8 mouse cellular contexts compared by ENCODE assay signal in genomic region chr16:52061015-52061481, GRCm38 (mm10). TPM values are rescaled to one million over a fixed set of nuclear protein-coding genes. Genes with fewer than 3 reads are reported as not detected.
DNase-seq lines count a peak whose midpoint lies in the region; ATAC-seq and TF ChIP-seq lines count a peak whose summit lies in the region.

No protein-coding gene starts in this region.

- H3K4me1 ChIP-seq in kidney, postnatal 0 days (replicated peaks; ENCODE audit: insufficient read depth, low read length): peaks cover 24% of the 10 kb centered on the region
- H3K4me1 ChIP-seq in MEL (ENCODE audit: control insufficient read depth in 1 of 2, insufficient read depth in 2 of 2, low read length in 2 of 2): peaks cover 13 to 21% of the 10 kb centered on the region in 2 experiments
- H3K4me1 ChIP-seq in intestine, postnatal 0 days (replicated peaks; ENCODE audit: control insufficient read depth, insufficient read depth, low read length): 0 out of 2 replicates have a peak, but pooled peaks cover 6% of the 10 kb centered on the region

- H3K9ac ChIP-seq in kidney, postnatal 0 days (ENCODE audit: low read depth, low read length): no peak overlapping the region
- peak overlapping the region; percentile 85 for H3K9ac ChIP-seq in MEL (ENCODE audit: control insufficient read depth, low read depth, low read length, poor library complexity, severe bottlenecking)
- no peak overlapping the region for H3K9ac ChIP-seq in intestine, postnatal 0 days (ENCODE audit: low read depth, low read length)

- H3K4me2 ChIP-seq in kidney, postnatal 0 days (ENCODE audit: low read length): 0 out of 2 replicates have a peak overlapping the region, but pooled peaks have one; percentile 8
- no peak overlapping the region for H3K4me2 ChIP-seq in intestine, postnatal 0 days (replicated peaks; ENCODE audit: low read depth)

- TF ChIP-seq RAD21 in MEL (IDR thresholded peaks at IDR 0.05; ENCODE audit: low read depth, low read length): no peak

- H3K9me3 ChIP-seq in kidney, postnatal 0 days (replicated peaks; ENCODE audit: low read length): no peaks in the 10 kb centered on the region
- H3K9me3 ChIP-seq in MEL (replicated peaks; ENCODE audit: insufficient read depth, low read length): no peaks in the 10 kb centered on the region
- H3K9me3 ChIP-seq in intestine, postnatal 0 days (ENCODE audit: control insufficient read depth): no peaks in the 10 kb centered on the region

- 36% methylated on average over 4 of the region's 4 CpGs for WGBS in kidney, postnatal 0 days
- 70% methylated on average over 4 of the region's 4 CpGs for WGBS in intestine, postnatal 0 days

- no peaks in the 10 kb centered on the region for H3K36me3 ChIP-seq in kidney, postnatal 0 days (ENCODE audit: insufficient read depth, low read length)
- H3K36me3 ChIP-seq in MEL (ENCODE audit: control insufficient read depth in 1 of 2, insufficient read depth in 2 of 2, low read length in 2 of 2): peaks cover 0 to 25% of the 10 kb centered on the region in 2 experiments; a peak in 2 of 4 replicates
- H3K36me3 ChIP-seq in intestine, postnatal 0 days (ENCODE audit: control insufficient read depth, insufficient read depth): no peaks in the 10 kb centered on the region; the same call in 1 of the 2 replicates

- no peak for DNase-seq in kidney, postnatal 0 days (ENCODE audit: low spot score)
- no peak for DNase-seq in kidney, adult 11 months
- peak; percentile 93 for DNase-seq in MEL (ENCODE audit: low read depth, low spot score)
- DNase-seq in gonadal fat pad, adult 2 months (ENCODE audit: low read depth): peak; percentile 62
- DNase-seq in lung, postnatal 25 days (ENCODE audit: low spot score): peak; percentile 73
- no peak for DNase-seq in adrenal gland, postnatal 25 days
- DNase-seq in embryo, embryonic 11 days: no peak

- no peak for TF ChIP-seq CTCF in kidney, postnatal 0 days (IDR thresholded peaks at IDR 0.05; ENCODE audit: low read depth)
- TF ChIP-seq CTCF in MEL (IDR thresholded peaks at IDR 0.05 in 2 of 3, conservative IDR thresholded peaks at IDR 0.05 in 1 of 3; ENCODE audit: control insufficient read depth in 1 of 3, insufficient read depth in 1 of 3, low read depth in 2 of 3, low read length in 3 of 3, poor library complexity in 1 of 3, severe bottlenecking in 1 of 3): no peak
- TF ChIP-seq CTCF in intestine, postnatal 0 days (IDR thresholded peaks at IDR 0.05; ENCODE audit: low read depth): no peak

- peak; percentile 85 to 92 for TF ChIP-seq EP300 in MEL (IDR thresholded peaks at IDR 0.05; ENCODE audit: low read depth in 1 of 2, low read length in 2 of 2)

- H3K4me3 ChIP-seq in kidney, postnatal 0 days (replicated peaks; ENCODE audit: low read depth, low read length): no peak overlapping the region
- H3K4me3 ChIP-seq in MEL (ENCODE audit: control insufficient read depth in 1 of 2, insufficient read depth in 1 of 2, low read depth in 2 of 2, low read length in 2 of 2): peak overlapping the region; percentile 86 to 89
- H3K4me3 ChIP-seq in intestine, postnatal 0 days (ENCODE audit: low read depth, low read length): no peak overlapping the region

- ATAC-seq in kidney, postnatal 0 days (replicated peaks; ENCODE audit: low FRiP score, low read depth): no peak
- no peak for ATAC-seq in intestine, postnatal 0 days

- no peak for TF ChIP-seq POLR2A in MEL (IDR thresholded peaks at IDR 0.05; ENCODE audit: control insufficient read depth in 1 of 2, insufficient read depth in 1 of 2, low read depth in 1 of 2, low read length in 2 of 2, poor library complexity in 1 of 2)

- H3K27ac ChIP-seq in kidney, postnatal 0 days: peak overlapping the region; percentile 50; the same call in 1 of the 2 replicates
- H3K27ac ChIP-seq in MEL (ENCODE audit: control insufficient read depth, low read depth, low read length): peak overlapping the region; percentile 99
- H3K27ac ChIP-seq in intestine, postnatal 0 days (ENCODE audit: low read depth, low read length): no peak overlapping the region

- H3K79me2 ChIP-seq in MEL (ENCODE audit: control insufficient read depth, insufficient read depth, low read length, poor library complexity): peaks cover 2% of the 10 kb centered on the region

- H3K27me3 ChIP-seq in kidney, postnatal 0 days (ENCODE audit: insufficient read depth, low read length): no peaks in the 10 kb centered on the region
- H3K27me3 ChIP-seq in MEL (ENCODE audit: control insufficient read depth in 1 of 2, insufficient read depth in 2 of 2, low read length in 2 of 2): no peaks in the 10 kb centered on the region
- no peaks in the 10 kb centered on the region for H3K27me3 ChIP-seq in intestine, postnatal 0 days (replicated peaks; ENCODE audit: control insufficient read depth, insufficient read depth, low read length)

TF ChIP-seq in MEL, 35 proteins besides CTCF, POLR2A, EP300 and RAD21:
- TF ChIP-seq RCOR1 (IDR thresholded peaks at IDR 0.05; ENCODE audit: low read depth, low read length) (peak; percentile 54; the same call in 1 of the 2 replicates), MAX (IDR thresholded peaks at IDR 0.05; ENCODE audit: low read length) (peak; percentile 75), CHD1 (IDR thresholded peaks at IDR 0.05; ENCODE audit: low read depth, low read length) (peak; percentile 51; the same call in 1 of the 2 replicates), GABPA (IDR thresholded peaks at IDR 0.05; ENCODE audit: low read depth, low read length) (0 out of 2 replicates have a peak, but pooled peaks have one; percentile 29), ETS1 (IDR thresholded peaks at IDR 0.05; ENCODE audit: low read depth, low read length) (peak; percentile 92), BHLHE40 (IDR thresholded peaks at IDR 0.05; ENCODE audit: borderline replicate concordance, low read depth, low read length) (0 out of 2 replicates have a peak, but pooled peaks have one; percentile 44), USF2 (IDR thresholded peaks at IDR 0.05; ENCODE audit: borderline replicate concordance in 1 of 2, insufficient read depth in 1 of 2, low read depth in 1 of 2, low read length in 2 of 2) (no peak), JUND (IDR thresholded peaks at IDR 0.05; ENCODE audit: low read depth, low read length) (no peak), GATA1 (IDR thresholded peaks at IDR 0.05; ENCODE audit: low read depth, low read length) (peak; percentile 73), TCF12 (IDR thresholded peaks at IDR 0.05; ENCODE audit: low read depth, low read length) (peak; percentile 83), MYB (IDR thresholded peaks at IDR 0.05; ENCODE audit: low read depth, low read length) (peak; percentile 94), MYC (IDR thresholded peaks at IDR 0.05; ENCODE audit: low read depth, low read length) (0 out of 2 replicates have a peak, but pooled peaks have one; percentile 49), ELF1 (IDR thresholded peaks at IDR 0.05; ENCODE audit: low read depth, low read length) (no peak), MAFK (IDR thresholded peaks at IDR 0.05; ENCODE audit: borderline replicate concordance, low read depth, low read length) (peak; percentile 74; the same call in 1 of the 2 replicates), POLR2AphosphoS5 (IDR thresholded peaks at IDR 0.05; ENCODE audit: borderline replicate concordance, low read depth, low read length) (no peak), SIN3A (IDR thresholded peaks at IDR 0.05; ENCODE audit: low read length) (peak; percentile 86), TBP (IDR thresholded peaks at IDR 0.05; ENCODE audit: low read depth, low read length) (peak; percentile 41; the same call in 1 of the 2 replicates), SMC3 (IDR thresholded peaks at IDR 0.05; ENCODE audit: low read depth, low read length) (no peak), TAL1 (IDR thresholded peaks at IDR 0.05; ENCODE audit: low read length) (no peak), USF1 (IDR thresholded peaks at IDR 0.05; ENCODE audit: low read depth, low read length) (no peak), ZNF384 (IDR thresholded peaks at IDR 0.05; ENCODE audit: low read depth, low read length) (no peak), MEF2A (IDR thresholded peaks at IDR 0.05; ENCODE audit: extremely low read depth, insufficient replicate concordance, low read depth, low read length, poor library complexity, severe bottlenecking) (no peak), CHD2 (IDR thresholded peaks at IDR 0.05; ENCODE audit: low read length) (no peak; the same call in 1 of the 2 replicates), HCFC1 (IDR thresholded peaks at IDR 0.05; ENCODE audit: low read depth, low read length) (peak; percentile 67), NRF1 (IDR thresholded peaks at IDR 0.05; ENCODE audit: insufficient read depth, low read depth, low read length, poor library complexity, severe bottlenecking) (0 out of 2 replicates have a peak, but pooled peaks have one; percentile 26), ZKSCAN1 (IDR thresholded peaks at IDR 0.05; ENCODE audit: low read depth, low read length) (no peak), NELFE (IDR thresholded peaks at IDR 0.05; ENCODE audit: low read depth, low read length) (peak; percentile 50; the same call in 1 of the 2 replicates), E2F4 (IDR thresholded peaks at IDR 0.05; ENCODE audit: borderline replicate concordance, low read depth, low read length) (no peak), MXI1 (IDR thresholded peaks at IDR 0.05; ENCODE audit: low read depth, low read length) (peak; percentile 81), MAZ (IDR thresholded peaks at IDR 0.05; ENCODE audit: low read depth, low read length) (peak; percentile 85)
TF ChIP-seq in MEL: peak in this region for 18.

RNA-seq across cellular contexts. Expression of gene Cblb, which starts 30.0 kb away (rescaled TPM):
- 7.1 and 7.6 TPM in 2 replicates for polyA plus RNA-seq in kidney, postnatal 0 days (2015; fragmentation: Nextera tagmentation; extraction: Ambion mirVana)
- total RNA-seq in MEL (2012; rRNA removed): 1.5 and 1.9 TPM in 2 replicates
- 1 to 10 TPM in 1 of 2 experiments, not detected in 1; 5.7 TPM for polyA plus RNA-seq in MEL (2012; ENCODE audit: insufficient read depth in 1 of 2, insufficient read length in 2 of 2, low read depth in 1 of 2, low replicate concordance in 2 of 2, missing spikeins in 1 of 2)
- polyA plus RNA-seq in gonadal fat pad, adult 2 months (2012; rRNA removed): 9.2 and 9.4 TPM in 2 replicates
- total RNA-seq in adrenal gland, postnatal 25 days (2021): 28.5 and 29.7 TPM in 2 replicates
- 3.7 and 4.4 TPM in 2 replicates for polyA plus RNA-seq in intestine, postnatal 0 days (2015; fragmentation: Nextera tagmentation; extraction: Ambion mirVana)

Comparison
In these comparisons a context has a peak if more than half of its experiments do, and no peak if none do; other contexts are left out.
1. DNase-seq: peak in MEL (single experiment), gonadal fat pad, adult 2 months (single experiment) and lung, postnatal 25 days (single experiment); none in kidney, postnatal 0 days (single experiment), kidney, adult 11 months (single experiment), adrenal gland, postnatal 25 days (single experiment) and embryo, embryonic 11 days (single experiment).
2. H3K4me3 ChIP-seq: peak in MEL (2 of 2); none in kidney, postnatal 0 days (single experiment) and intestine, postnatal 0 days (single experiment).